Mouse (Mus musculus) lung, postnatal 4 days (tissue): ENCODE measurements at regions not wholly inside any gene's neighbourhood (a gene's known extent, or its start where the extent isn't known, plus 50 kb on each side); places are given as distances from the start of the nearest gene placed in this dataset.
A peak's percentile ranks its signal among the peaks of the same experiment; 100 is the strongest.

Experiments used
- DNase-seq, 2 experiments: peaks; one replicate each; pipeline ENCODE4 v3.0.0; 2021

- DNase-seq = no peak
Observed at GRCm38 (mm10) chr13:28563585-28563984, 306.3 kb downstream of the Gm11361 start.

GRCm38 (mm10) chr13:28560081-28560480 is 302.8 kb downstream of the Gm11361 start:
- DNase-seq = no peak

- DNase-seq = no peak
Observed at GRCm38 (mm10) chr13:28557032-28557570, 299.8 kb downstream of the Gm11361 start.

GRCm38 (mm10) chr13:28556385-28556938 is 299.1 kb downstream of the Gm11361 start:
- no peak for DNase-seq

GRCm38 (mm10) chr13:28554143-28554830 is 297.0 kb downstream of the Gm11361 start:
- DNase-seq = no peak

GRCm38 (mm10) chr13:28552974-28553750 is 295.8 kb downstream of the Gm11361 start:
- no peak for DNase-seq

GRCm38 (mm10) chr13:28551555-28551954 is 294.2 kb downstream of the Gm11361 start:
- DNase-seq = peak; percentile 72 to 87

- no peak for DNase-seq
Observed at GRCm38 (mm10) chr13:28545797-28546196, 288.5 kb downstream of the Gm11361 start.

- DNase-seq = no peak
Observed at GRCm38 (mm10) chr13:28545337-28545736, 288.0 kb downstream of the Gm11361 start.

GRCm38 (mm10) chr13:28544819-28545180 is 287.5 kb downstream of the Gm11361 start:
- no peak for DNase-seq

- peak in 1 of 2 experiments; percentile 62 for DNase-seq
Observed at GRCm38 (mm10) chr13:28544003-28544818, 286.9 kb downstream of the Gm11361 start.

- no peak for DNase-seq
Observed at GRCm38 (mm10) chr13:28541607-28542006, 284.3 kb downstream of the Gm11361 start.

- no peak for DNase-seq
Observed at GRCm38 (mm10) chr13:28533080-28533479, 275.8 kb downstream of the Gm11361 start.

GRCm38 (mm10) chr13:28532278-28532677 is 274.9 kb downstream of the Gm11361 start:
- peak; percentile 75 for DNase-seq

- peak; percentile 22 to 44 for DNase-seq
Observed at GRCm38 (mm10) chr13:28531534-28531999, 274.2 kb downstream of the Gm11361 start.

GRCm38 (mm10) chr13:28530947-28531346 is 273.6 kb downstream of the Gm11361 start:
- DNase-seq = no peak

- no peak for DNase-seq
Observed at GRCm38 (mm10) chr13:28528898-28529511, 271.7 kb downstream of the Gm11361 start.

GRCm38 (mm10) chr13:28526299-28526698 is 269.0 kb downstream of the Gm11361 start:
- DNase-seq = no peak

- no peak for DNase-seq
Observed at GRCm38 (mm10) chr13:28524411-28524810, 267.1 kb downstream of the Gm11361 start.

- no peak for DNase-seq
Observed at GRCm38 (mm10) chr13:28520127-28520482, 262.8 kb downstream of the Gm11361 start.

- no peak for DNase-seq
Observed at GRCm38 (mm10) chr13:28519383-28520126, 262.2 kb downstream of the Gm11361 start.

GRCm38 (mm10) chr13:28517161-28517560 is 259.8 kb downstream of the Gm11361 start:
- no peak for DNase-seq
